Comparison of ENCODE assay signal across 35 mouse cellular contexts in the genomic region with DNA sequence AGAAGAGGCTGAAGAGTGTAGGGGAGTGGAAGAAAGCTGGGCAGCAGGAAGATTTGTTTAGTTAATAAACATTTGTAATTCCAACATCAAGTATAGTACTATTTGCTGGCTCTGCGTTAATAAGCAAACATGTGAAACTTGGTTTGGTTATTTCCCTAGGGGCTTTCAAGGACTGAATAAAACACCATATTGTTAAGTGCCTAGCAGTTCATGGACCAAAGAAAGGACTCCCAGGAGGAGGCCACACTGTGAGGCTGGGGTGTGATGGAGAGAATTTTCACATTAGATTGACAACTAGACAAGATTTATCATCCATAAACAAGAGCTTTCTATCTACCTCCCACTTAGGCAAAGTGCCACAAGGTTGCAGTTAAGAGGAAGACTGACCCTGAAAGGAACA.
"Had no signal": no experiment of that assay in that cellular context is flagged by ENCODE, and none has a peak within 500 bp of the region (broad histone marks: within the 10 kb centered on the region; RNA-seq: fewer than 3 reads in every experiment).

No protein-coding gene starts in this region.

- H3K4me1 ChIP-seq: heart, embryonic 10.5 days; heart, embryonic 12.5 days; heart, embryonic 13.5 days; heart, embryonic 15.5 days; hindbrain, embryonic 10.5 days; hindbrain, embryonic 12.5 days; hindbrain, embryonic 13.5 days; hindbrain, embryonic 15.5 days; intestine, embryonic 15.5 days; kidney, embryonic 15.5 days had no signal

- H3K27ac ChIP-seq: heart, embryonic 10.5 days; heart, embryonic 13.5 days; heart, embryonic 15.5 days; hindbrain, embryonic 10.5 days; hindbrain, embryonic 12.5 days; hindbrain, embryonic 13.5 days; hindbrain, embryonic 14.5 days; hindbrain, embryonic 15.5 days; hindbrain, postnatal 0 days; intestine, embryonic 15.5 days; kidney, embryonic 15.5 days; kidney, postnatal 0 days; layer of hippocampus, adult 2 months had no signal

- H3K4me2 ChIP-seq: heart, embryonic 11.5 days; heart, embryonic 12.5 days; heart, embryonic 13.5 days; heart, embryonic 15.5 days; hindbrain, embryonic 12.5 days; hindbrain, embryonic 13.5 days; hindbrain, embryonic 14.5 days; hindbrain, embryonic 15.5 days; intestine, embryonic 15.5 days; kidney, embryonic 15.5 days had no signal

- H3K4me3 ChIP-seq: heart, embryonic 10.5 days; heart, embryonic 12.5 days; heart, embryonic 13.5 days; heart, embryonic 15.5 days; hindbrain, embryonic 10.5 days; hindbrain, embryonic 12.5 days; hindbrain, embryonic 13.5 days; hindbrain, embryonic 15.5 days; intestine, embryonic 15.5 days; kidney, embryonic 15.5 days; layer of hippocampus, adult 2 months had no signal

- H3K9ac ChIP-seq: heart, embryonic 12.5 days; heart, embryonic 13.5 days; heart, embryonic 15.5 days; hindbrain, embryonic 12.5 days; hindbrain, embryonic 13.5 days; hindbrain, embryonic 14.5 days; hindbrain, embryonic 15.5 days; intestine, embryonic 15.5 days; kidney, embryonic 15.5 days had no signal

- H3K9me3 ChIP-seq: heart, embryonic 10.5 days; heart, embryonic 12.5 days; heart, embryonic 13.5 days; heart, embryonic 15.5 days; hindbrain, embryonic 10.5 days; hindbrain, embryonic 12.5 days; hindbrain, embryonic 13.5 days; hindbrain, embryonic 15.5 days; intestine, embryonic 15.5 days; kidney, embryonic 15.5 days had no signal

- H3K36me3 ChIP-seq: heart, embryonic 10.5 days; heart, embryonic 12.5 days; heart, embryonic 13.5 days; heart, embryonic 15.5 days; hindbrain, embryonic 10.5 days; hindbrain, embryonic 12.5 days; hindbrain, embryonic 13.5 days; hindbrain, embryonic 15.5 days; intestine, embryonic 15.5 days; kidney, embryonic 15.5 days had no signal

- DNase-seq: heart, postnatal 10 days; heart, postnatal 14 days; heart, postnatal 36 days; heart, postnatal 4 days; kidney, adult 11 months; kidney, adult 18-20 months; kidney, adult 2 months; kidney, adult 8-10 months; kidney, adult 9 months; kidney, postnatal 10 days; kidney, postnatal 14 days; kidney, postnatal 25 days; kidney, postnatal 36 days; kidney, postnatal 4 days; layer of hippocampus, adult 9-11 months; layer of hippocampus, postnatal 36 days had no signal

- H3K27me3 ChIP-seq: heart, embryonic 12.5 days; heart, embryonic 13.5 days; heart, embryonic 15.5 days; hindbrain, embryonic 12.5 days; hindbrain, embryonic 13.5 days; hindbrain, embryonic 15.5 days; intestine, embryonic 15.5 days; kidney, embryonic 15.5 days had no signal

- ATAC-seq: hindbrain, embryonic 16.5 days; hindbrain, postnatal 0 days; inflammation-experienced regulatory T-cells, adult 6 months; intestine, embryonic 15.5 days; intestine, embryonic 16.5 days; intestine, postnatal 0 days had no signal
